Mouse (Mus musculus): ENCODE results near the gene Hnf1b. TPM values are rescaled to one million over a fixed set of nuclear protein-coding genes. Genes with fewer than 3 reads are reported as not detected.

Gene Hnf1b
- polyA plus RNA-seq, 1 experiment from 2014 or later, result 9.0 TPM

- WGBS, result 1% methylated on average over 36 of the region's 36 CpGs
- no peaks in the 10 kb centered on the region for H3K36me3 ChIP-seq (ENCODE audit: control insufficient read depth, insufficient read depth, low read length)
- H3K9ac ChIP-seq (ENCODE audit: low read depth, low read length), result peak overlapping the region; percentile 74
- peak overlapping the region; percentile 81 for H3K27ac ChIP-seq (ENCODE audit: low read length)
- H3K4me1 ChIP-seq (ENCODE audit: control insufficient read depth, insufficient read depth, low read length), result no peaks in the 10 kb centered on the region
- H3K4me2 ChIP-seq (ENCODE audit: low read depth, low read length), result peak overlapping the region; percentile 56
- no peaks in the 10 kb centered on the region for H3K9me3 ChIP-seq (ENCODE audit: control insufficient read depth, low read length)
- peak; percentile 28; the same call in 1 of the 2 replicates for ATAC-seq
- H3K4me3 ChIP-seq (ENCODE audit: low read length), result peak overlapping the region; percentile 58
- H3K27me3 ChIP-seq (replicated peaks; ENCODE audit: control insufficient read depth, insufficient read depth, low read length), result peaks cover 20% of the 10 kb centered on the region
Observed at GRCm38 (mm10) chr11:83851273-83852015, 1.6 kb downstream of the Hnf1b start.

- Histone ChIP-seq H3K4me2 (ENCODE audit: low read depth, low read length) (peak overlapping the region; percentile 56), H3K36me3 (ENCODE audit: control insufficient read depth, insufficient read depth, low read length) (no peaks in the 10 kb centered on the region), H3K9me3 (ENCODE audit: control insufficient read depth, low read length) (no peaks in the 10 kb centered on the region), H3K4me3 (ENCODE audit: low read length) (peak overlapping the region; percentile 58), H3K27ac (ENCODE audit: low read length) (peak overlapping the region; percentile 81), H3K4me1 (ENCODE audit: control insufficient read depth, insufficient read depth, low read length) (no peaks in the 10 kb centered on the region), H3K27me3 (replicated peaks; ENCODE audit: control insufficient read depth, insufficient read depth, low read length) (peaks cover 20% of the 10 kb centered on the region), H3K9ac (ENCODE audit: low read depth, low read length) (peak overlapping the region; percentile 74)
- ATAC-seq, result peak; percentile 78
- WGBS, result under 1% methylated on average over 24 of the region's 24 CpGs
Observed at GRCm38 (mm10) chr11:83852016-83852355, 2.1 kb downstream of the Hnf1b start.

- peaks cover 20% of the 10 kb centered on the region for H3K27me3 ChIP-seq (replicated peaks; ENCODE audit: control insufficient read depth, insufficient read depth, low read length)
Observed at GRCm38 (mm10) chr11:83852501-83853211, 2.8 kb downstream of the Hnf1b start.

GRCm38 (mm10) chr11:83853221-83853792 lies 3.4 kb downstream of the Hnf1b start:
- peak overlapping the region; percentile 81 for H3K27ac ChIP-seq (ENCODE audit: low read length)
- peaks cover 20% of the 10 kb centered on the region for H3K27me3 ChIP-seq (replicated peaks; ENCODE audit: control insufficient read depth, insufficient read depth, low read length)
- peak overlapping the region; percentile 56 for H3K4me2 ChIP-seq (ENCODE audit: low read depth, low read length)
- H3K4me1 ChIP-seq (ENCODE audit: control insufficient read depth, insufficient read depth, low read length), result no peaks in the 10 kb centered on the region
- H3K9me3 ChIP-seq (ENCODE audit: control insufficient read depth, low read length), result no peaks in the 10 kb centered on the region
- no peaks in the 10 kb centered on the region for H3K36me3 ChIP-seq (ENCODE audit: control insufficient read depth, insufficient read depth, low read length)
- WGBS, result under 1% methylated on average over 33 of the region's 33 CpGs
- peak overlapping the region; percentile 58 for H3K4me3 ChIP-seq (ENCODE audit: low read length)
- peak; percentile 11; the same call in 1 of the 2 replicates for ATAC-seq
- H3K9ac ChIP-seq (ENCODE audit: low read depth, low read length), result peak overlapping the region; percentile 74

More at GRCm38 (mm10) chr11:83852501-83853211, 2.8 kb downstream of the Hnf1b start:
- H3K4me3 ChIP-seq (ENCODE audit: low read length), result peak overlapping the region; percentile 58
- ATAC-seq, result peak; percentile 48
- no peaks in the 10 kb centered on the region for H3K9me3 ChIP-seq (ENCODE audit: control insufficient read depth, low read length)
- 1% methylated on average over 38 of the region's 38 CpGs for WGBS
- peak overlapping the region; percentile 74 for H3K9ac ChIP-seq (ENCODE audit: low read depth, low read length)
- H3K4me1 ChIP-seq (ENCODE audit: control insufficient read depth, insufficient read depth, low read length), result no peaks in the 10 kb centered on the region
- H3K36me3 ChIP-seq (ENCODE audit: control insufficient read depth, insufficient read depth, low read length), result no peaks in the 10 kb centered on the region
- peak overlapping the region; percentile 56 for H3K4me2 ChIP-seq (ENCODE audit: low read depth, low read length)
- peak overlapping the region; percentile 81 for H3K27ac ChIP-seq (ENCODE audit: low read length)

GRCm38 (mm10) chr11:83854091-83854490 lies 4.2 kb downstream of the Hnf1b start:
- no peaks in the 10 kb centered on the region for H3K9me3 ChIP-seq (ENCODE audit: control insufficient read depth, low read length)
- no peak overlapping the region for H3K4me3 ChIP-seq (ENCODE audit: low read length)
- H3K27me3 ChIP-seq (replicated peaks; ENCODE audit: control insufficient read depth, insufficient read depth, low read length), result peaks cover 20% of the 10 kb centered on the region
- 6% methylated on average over 10 of the region's 10 CpGs for WGBS
- no peak overlapping the region for H3K27ac ChIP-seq (ENCODE audit: low read length)
- no peaks in the 10 kb centered on the region for H3K4me1 ChIP-seq (ENCODE audit: control insufficient read depth, insufficient read depth, low read length)
- H3K9ac ChIP-seq (ENCODE audit: low read depth, low read length), result no peak overlapping the region
- H3K36me3 ChIP-seq (ENCODE audit: control insufficient read depth, insufficient read depth, low read length), result no peaks in the 10 kb centered on the region
- ATAC-seq, result no peak
- peak overlapping the region; percentile 56 for H3K4me2 ChIP-seq (ENCODE audit: low read depth, low read length)

- Histone ChIP-seq H3K27ac (ENCODE audit: low read length) (no peak overlapping the region), H3K36me3 (ENCODE audit: control insufficient read depth, insufficient read depth, low read length) (no peaks in the 10 kb centered on the region), H3K9ac (ENCODE audit: low read depth, low read length) (no peak overlapping the region), H3K9me3 (ENCODE audit: control insufficient read depth, low read length) (no peaks in the 10 kb centered on the region), H3K27me3 (replicated peaks; ENCODE audit: control insufficient read depth, insufficient read depth, low read length) (peaks cover 20% of the 10 kb centered on the region), H3K4me1 (ENCODE audit: control insufficient read depth, insufficient read depth, low read length) (no peaks in the 10 kb centered on the region), H3K4me2 (ENCODE audit: low read depth, low read length) (0 out of 2 replicates have a peak overlapping the region, but pooled peaks have one; percentile 14), H3K4me3 (ENCODE audit: low read length) (no peak overlapping the region)
- 6% methylated on average over 2 of the region's 2 CpGs for WGBS
- ATAC-seq, result no peak
Observed at GRCm38 (mm10) chr11:83854707-83855106, 4.8 kb downstream of the Hnf1b start.

- H3K27me3 ChIP-seq (replicated peaks; ENCODE audit: control insufficient read depth, insufficient read depth, low read length), result 0 out of 2 replicates have a peak, but pooled peaks cover 5% of the 10 kb centered on the region
Observed at GRCm38 (mm10) chr11:83857256-83857655, 7.4 kb downstream of the Hnf1b start.

GRCm38 (mm10) chr11:83865286-83865685 lies 15.4 kb downstream of the Hnf1b start:
- H3K4me2 ChIP-seq (ENCODE audit: low read depth, low read length), result no peak overlapping the region
- WGBS, result 52% methylated on average over 9 of the region's 9 CpGs
- H3K36me3 ChIP-seq (ENCODE audit: control insufficient read depth, insufficient read depth, low read length), result no peaks in the 10 kb centered on the region
- no peaks in the 10 kb centered on the region for H3K27me3 ChIP-seq (replicated peaks; ENCODE audit: control insufficient read depth, insufficient read depth, low read length)
- H3K27ac ChIP-seq (ENCODE audit: low read length), result no peak overlapping the region
- no peak for ATAC-seq
- no peak overlapping the region for H3K9ac ChIP-seq (ENCODE audit: low read depth, low read length)
- no peak overlapping the region for H3K4me3 ChIP-seq (ENCODE audit: low read length)
- peaks cover 18% of the 10 kb centered on the region for H3K4me1 ChIP-seq (ENCODE audit: control insufficient read depth, insufficient read depth, low read length)
- H3K9me3 ChIP-seq (ENCODE audit: control insufficient read depth, low read length), result no peaks in the 10 kb centered on the region

More at GRCm38 (mm10) chr11:83857256-83857655, 7.4 kb downstream of the Hnf1b start:
- Histone ChIP-seq H3K4me2 (ENCODE audit: low read depth, low read length) (no peak overlapping the region), H3K4me3 (ENCODE audit: low read length) (no peak overlapping the region), H3K9ac (ENCODE audit: low read depth, low read length) (no peak overlapping the region), H3K27ac (ENCODE audit: low read length) (no peak overlapping the region), H3K36me3 (ENCODE audit: control insufficient read depth, insufficient read depth, low read length) (no peaks in the 10 kb centered on the region), H3K9me3 (ENCODE audit: control insufficient read depth, low read length) (no peaks in the 10 kb centered on the region), H3K4me1 (ENCODE audit: control insufficient read depth, insufficient read depth, low read length) (no peaks in the 10 kb centered on the region)
- WGBS, result 75% methylated on average over 1 of the region's 1 CpGs
- no peak for ATAC-seq

GRCm38 (mm10) chr11:83867571-83867970 lies 17.7 kb downstream of the Hnf1b start:
- Histone ChIP-seq H3K4me2 (ENCODE audit: low read depth, low read length) (no peak overlapping the region), H3K9ac (ENCODE audit: low read depth, low read length) (no peak overlapping the region), H3K4me1 (ENCODE audit: control insufficient read depth, insufficient read depth, low read length) (peaks cover 25% of the 10 kb centered on the region), H3K27ac (ENCODE audit: low read length) (no peak overlapping the region), H3K36me3 (ENCODE audit: control insufficient read depth, insufficient read depth, low read length) (no peaks in the 10 kb centered on the region), H3K4me3 (ENCODE audit: low read length) (no peak overlapping the region), H3K9me3 (ENCODE audit: control insufficient read depth, low read length) (no peaks in the 10 kb centered on the region), H3K27me3 (replicated peaks; ENCODE audit: control insufficient read depth, insufficient read depth, low read length) (no peaks in the 10 kb centered on the region)
- no peak for ATAC-seq
- WGBS, result 52% methylated on average over 3 of the region's 3 CpGs

Data from intestine, embryonic 16.5 days (tissue).